ENCODE assay signal across 23 mouse cellular contexts in genomic region chr16:30614705-30615317, GRCm38 (mm10). TPM values are rescaled to one million over a fixed set of nuclear protein-coding genes. Genes with fewer than 3 reads are reported as not detected.
DNase-seq lines count a peak whose midpoint lies in the region; ATAC-seq lines count a peak whose summit lies in the region.
"Had no signal": no experiment of that assay in that cellular context is flagged by ENCODE, and none has a peak within 500 bp of the region (broad histone marks: within the 10 kb centered on the region; RNA-seq: fewer than 3 reads in every experiment).

No protein-coding gene starts in this region.

- no peaks in the 10 kb centered on the region for H3K27me3 ChIP-seq in hindbrain, embryonic 11.5 days (ENCODE audit: control insufficient read depth, insufficient read depth, low read length)
- no peaks in the 10 kb centered on the region for H3K27me3 ChIP-seq in hindbrain, embryonic 16.5 days (replicated peaks; ENCODE audit: control insufficient read depth, insufficient read depth, low read length)
- no peaks in the 10 kb centered on the region for H3K27me3 ChIP-seq in embryonic facial prominence, embryonic 15.5 days
- no peaks in the 10 kb centered on the region; the same call in 1 of the 2 replicates for H3K27me3 ChIP-seq in hindbrain, embryonic 14.5 days (ENCODE audit: control insufficient read depth, insufficient read depth, low read length)
- H3K27me3 ChIP-seq: embryonic facial prominence, embryonic 12.5 days; stomach, embryonic 15.5 days had no signal

- no peak overlapping the region for H3K4me2 ChIP-seq in hindbrain, embryonic 11.5 days (replicated peaks; ENCODE audit: low read depth, low read length)
- no peak overlapping the region for H3K4me2 ChIP-seq in hindbrain, embryonic 16.5 days (ENCODE audit: low read length)
- no peak overlapping the region for H3K4me2 ChIP-seq in embryonic facial prominence, embryonic 15.5 days (replicated peaks)
- H3K4me2 ChIP-seq in hindbrain, embryonic 14.5 days (replicated peaks) = no peak overlapping the region
- H3K4me2 ChIP-seq: embryonic facial prominence, embryonic 12.5 days; heart, embryonic 11.5 days; limb, embryonic 12.5 days; liver, embryonic 12.5 days; stomach, embryonic 15.5 days had no signal

- 19% methylated on average over 6 of the region's 6 CpGs for WGBS in hindbrain, embryonic 11.5 days
- 15% methylated on average over 6 of the region's 6 CpGs for WGBS in hindbrain, embryonic 16.5 days
- 24% methylated on average over 6 of the region's 6 CpGs for WGBS in embryonic facial prominence, embryonic 15.5 days
- WGBS in hindbrain, embryonic 14.5 days = 14% methylated on average over 6 of the region's 6 CpGs

- H3K4me1 ChIP-seq in hindbrain, embryonic 11.5 days (replicated peaks; ENCODE audit: control insufficient read depth, insufficient read depth, low read length) = no peaks in the 10 kb centered on the region
- H3K4me1 ChIP-seq in hindbrain, embryonic 16.5 days (ENCODE audit: control insufficient read depth, insufficient read depth, low read depth, low read length) = no peaks in the 10 kb centered on the region
- no peaks in the 10 kb centered on the region for H3K4me1 ChIP-seq in embryonic facial prominence, embryonic 15.5 days
- H3K4me1 ChIP-seq in hindbrain, embryonic 14.5 days (replicated peaks; ENCODE audit: control insufficient read depth, insufficient read depth, low read length) = no peaks in the 10 kb centered on the region
- H3K4me1 ChIP-seq: liver, embryonic 12.5 days; stomach, embryonic 15.5 days had no signal

- H3K9me3 ChIP-seq in hindbrain, embryonic 11.5 days (ENCODE audit: control insufficient read depth, low read length) = no peaks in the 10 kb centered on the region
- H3K9me3 ChIP-seq in hindbrain, embryonic 16.5 days (ENCODE audit: control insufficient read depth, low read length) = no peaks in the 10 kb centered on the region
- H3K9me3 ChIP-seq in embryonic facial prominence, embryonic 15.5 days (replicated peaks) = no peaks in the 10 kb centered on the region
- H3K9me3 ChIP-seq in hindbrain, embryonic 14.5 days (ENCODE audit: control insufficient read depth, low read length) = no peaks in the 10 kb centered on the region
- H3K9me3 ChIP-seq: embryonic facial prominence, embryonic 12.5 days; limb, embryonic 12.5 days; liver, embryonic 12.5 days; megakaryocyte, embryonic 14.5 days; stomach, embryonic 15.5 days had no signal

- peak; percentile 66 for ATAC-seq in hindbrain, embryonic 11.5 days (ENCODE audit: low FRiP score)
- no peak for ATAC-seq in hindbrain, embryonic 16.5 days
- peak; percentile 60 for ATAC-seq in embryonic facial prominence, embryonic 15.5 days (ENCODE audit: insufficient number of reproducible peaks, low FRiP score, low TSS enrichment, low read depth)
- ATAC-seq in hindbrain, embryonic 14.5 days (ENCODE audit: low FRiP score) = peak; percentile 51; the same call in 1 of the 2 replicates
- ATAC-seq: liver, embryonic 12.5 days had no signal

- DNase-seq in hindbrain, embryonic 11.5 days (ENCODE audit: low spot score) = no peak
- peak; percentile 16 for DNase-seq in R1 (ENCODE audit: low read depth, low spot score)
- DNase-seq in hindbrain, embryonic 14.5 days (ENCODE audit: low spot score) = no peak
- no peak for DNase-seq in adrenal gland, adult 2 months
- no peak for DNase-seq in heart, adult 11 months
- DNase-seq: adrenal gland, postnatal 10 days; cerebellum, adult 11 months; cerebellum, postnatal 25 days; heart, postnatal 10 days; kidney, adult 11 months; lung, adult 2 months; retina, postnatal 1 day; thymus, adult 18-20 months; thymus, postnatal 4 days had no signal

- H3K27ac ChIP-seq in hindbrain, embryonic 11.5 days (ENCODE audit: low read depth, low read length) = no peak overlapping the region
- no peak overlapping the region for H3K27ac ChIP-seq in hindbrain, embryonic 16.5 days (ENCODE audit: low read depth, low read length)
- H3K27ac ChIP-seq in embryonic facial prominence, embryonic 15.5 days (replicated peaks) = no peak overlapping the region
- H3K27ac ChIP-seq in hindbrain, embryonic 14.5 days = no peak overlapping the region
- H3K27ac ChIP-seq: embryonic facial prominence, embryonic 12.5 days; kidney, postnatal 0 days; limb, embryonic 12.5 days; liver, embryonic 12.5 days; stomach, embryonic 15.5 days had no signal

- H3K36me3 ChIP-seq in hindbrain, embryonic 11.5 days (ENCODE audit: control insufficient read depth, insufficient read depth, low read length) = no peaks in the 10 kb centered on the region
- no peaks in the 10 kb centered on the region for H3K36me3 ChIP-seq in hindbrain, embryonic 16.5 days (ENCODE audit: control insufficient read depth, insufficient read depth, low read length)
- no peaks in the 10 kb centered on the region for H3K36me3 ChIP-seq in embryonic facial prominence, embryonic 15.5 days
- no peaks in the 10 kb centered on the region for H3K36me3 ChIP-seq in hindbrain, embryonic 14.5 days (replicated peaks; ENCODE audit: control insufficient read depth, insufficient read depth)
- H3K36me3 ChIP-seq: embryonic facial prominence, embryonic 12.5 days; limb, embryonic 12.5 days; liver, embryonic 12.5 days; stomach, embryonic 15.5 days had no signal

- H3K4me3 ChIP-seq in hindbrain, embryonic 11.5 days (ENCODE audit: low read depth, low read length) = no peak overlapping the region
- no peak overlapping the region for H3K4me3 ChIP-seq in hindbrain, embryonic 16.5 days (ENCODE audit: low read length)
- no peak overlapping the region for H3K4me3 ChIP-seq in embryonic facial prominence, embryonic 15.5 days (replicated peaks)
- H3K4me3 ChIP-seq in hindbrain, embryonic 14.5 days (replicated peaks; ENCODE audit: low read length) = no peak overlapping the region
- H3K4me3 ChIP-seq: embryonic facial prominence, embryonic 12.5 days; limb, embryonic 12.5 days; liver, embryonic 12.5 days; megakaryocyte, embryonic 14.5 days; stomach, embryonic 15.5 days had no signal

- H3K9ac ChIP-seq in hindbrain, embryonic 11.5 days (ENCODE audit: low read depth, low read length) = no peak overlapping the region
- no peak overlapping the region for H3K9ac ChIP-seq in hindbrain, embryonic 16.5 days (ENCODE audit: low read depth, low read length)
- H3K9ac ChIP-seq in embryonic facial prominence, embryonic 15.5 days = no peak overlapping the region
- no peak overlapping the region for H3K9ac ChIP-seq in hindbrain, embryonic 14.5 days
- H3K9ac ChIP-seq: embryonic facial prominence, embryonic 12.5 days; limb, embryonic 12.5 days; liver, embryonic 12.5 days; stomach, embryonic 15.5 days had no signal

RNA-seq across cellular contexts. Expression of gene Fam43a, which starts 15.3 kb away (rescaled TPM):
- 6.7 TPM in 2 replicates for polyA plus RNA-seq in hindbrain, embryonic 11.5 days (2014; fragmentation: Nextera tagmentation; extraction: Ambion mirVana)
- 18.3 and 22.0 TPM in 2 replicates for polyA plus RNA-seq in hindbrain, embryonic 16.5 days (2015; fragmentation: Nextera tagmentation; extraction: Ambion mirVana)
- polyA plus RNA-seq in embryonic facial prominence, embryonic 15.5 days (2015; fragmentation: Nextera tagmentation; extraction: Ambion mirVana) = 26.6 and 28.5 TPM in 2 replicates
- polyA plus RNA-seq in hindbrain, embryonic 14.5 days (2014; fragmentation: Nextera tagmentation; extraction: Ambion mirVana) = 10.2 and 10.7 TPM in 2 replicates
- 10 to 100 TPM; 17.2 to 27.0 TPM for total RNA-seq in adrenal gland, adult 2 months (2021)
- 50.9 and 52.9 TPM in 2 replicates for polyA plus RNA-seq in adrenal gland, adult 2 months (2012; rRNA removed)

RNA-seq across cellular contexts. Expression of gene Lsg1, which starts 27.4 kb away (rescaled TPM):
- polyA plus RNA-seq in hindbrain, embryonic 11.5 days (2014; fragmentation: Nextera tagmentation; extraction: Ambion mirVana) = 73.4 and 85.1 TPM in 2 replicates
- 43.0 and 44.9 TPM in 2 replicates for polyA plus RNA-seq in hindbrain, embryonic 16.5 days (2015; fragmentation: Nextera tagmentation; extraction: Ambion mirVana)
- polyA plus RNA-seq in embryonic facial prominence, embryonic 15.5 days (2015; fragmentation: Nextera tagmentation; extraction: Ambion mirVana) = 56.7 and 59.1 TPM in 2 replicates
- polyA plus RNA-seq in hindbrain, embryonic 14.5 days (2014; fragmentation: Nextera tagmentation; extraction: Ambion mirVana) = 44.3 and 50.0 TPM in 2 replicates
- 10 to 100 TPM; 34.9 to 35.0 TPM for total RNA-seq in adrenal gland, adult 2 months (2021)
- 6.0 and 8.0 TPM in 2 replicates for polyA plus RNA-seq in adrenal gland, adult 2 months (2012; rRNA removed)
